Mouse (Mus musculus): ENCODE results near the gene Atxn7. TPM values are rescaled to one million over a fixed set of nuclear protein-coding genes. Genes with fewer than 3 reads are reported as not detected.
"Not testable (repeated sequence)": the region's sequence is repeated elsewhere in the genome, so short reads cannot be mapped to it uniquely, and the experiment has no call there.

Atxn7 gene
- polyA plus RNA-seq, 1 experiment from 2014 or later: 3.4 TPM

DNA sequence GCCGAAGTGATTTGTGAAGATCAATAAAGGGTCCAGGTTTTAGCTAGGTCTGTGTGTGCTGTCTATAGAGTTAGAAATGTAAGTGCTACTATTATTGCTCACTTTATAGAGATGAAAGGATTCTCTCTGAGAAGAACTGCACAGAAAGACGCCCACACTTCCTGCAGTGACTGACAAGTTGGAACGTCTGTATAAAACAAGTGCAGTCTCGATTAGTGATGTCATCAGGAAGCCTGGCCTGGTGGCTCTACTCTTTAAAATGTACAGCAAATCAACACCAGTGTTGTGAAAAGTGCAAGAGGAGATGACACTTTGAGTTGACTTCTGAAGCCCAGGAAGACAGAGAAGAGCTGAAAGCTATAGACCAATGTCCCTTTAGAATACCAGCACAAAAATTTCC, 81.1 kb downstream of the Atxn7 start:
- no peak overlapping the region for H3K27ac ChIP-seq (ENCODE audit: low read length)
- no peak overlapping the region for H3K4me3 ChIP-seq (ENCODE audit: low read length)
- WGBS: 68% methylated on average over 4 of the region's 4 CpGs

DNA sequence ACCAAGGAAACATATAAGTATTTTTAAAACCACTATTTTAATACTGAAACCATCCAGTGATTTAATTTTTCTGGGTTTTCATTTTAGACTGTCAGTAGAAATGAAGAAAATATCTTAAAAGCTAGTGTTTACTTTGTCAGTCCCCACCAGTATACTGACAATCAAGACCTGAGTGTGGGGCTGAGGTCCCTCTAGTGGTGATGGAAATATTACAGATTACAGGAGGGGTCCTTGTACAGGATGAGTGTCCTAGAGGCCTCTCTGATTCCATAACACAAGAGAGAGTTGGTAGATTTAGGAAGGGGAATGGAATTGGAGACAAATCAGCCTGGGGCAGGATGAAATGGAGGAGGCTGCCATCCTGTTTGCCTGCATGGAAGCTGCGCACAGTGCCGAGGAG, 93.1 kb downstream of the Atxn7 start:
- Histone ChIP-seq H3K9ac (replicated peaks; ENCODE audit: low read length) (no peak overlapping the region), H3K9me3 (ENCODE audit: low read length) (0 out of 2 replicates have a peak, but pooled peaks cover 2% of the 10 kb centered on the region), H3K36me3 (ENCODE audit: insufficient read depth, low read length) (peaks cover 34% of the 10 kb centered on the region), H3K27ac (ENCODE audit: low read length) (no peak overlapping the region), H3K27me3 (ENCODE audit: insufficient read depth, low read length) (no peaks in the 10 kb centered on the region), H3K4me3 (ENCODE audit: low read length) (no peak overlapping the region), H3K4me1 (ENCODE audit: insufficient read depth, low read length) (no peaks in the 10 kb centered on the region), H3K4me2 (replicated peaks; ENCODE audit: low read depth, low read length) (no peak overlapping the region)
- ATAC-seq (ENCODE audit: low FRiP score, low TSS enrichment): no peak
- WGBS: 97% methylated on average over 2 of the region's 2 CpGs

More for the DNA sequence above, 81.1 kb downstream of the Atxn7 start:
- no peaks in the 10 kb centered on the region for H3K27me3 ChIP-seq (ENCODE audit: insufficient read depth, low read length)
- no peak overlapping the region for H3K4me2 ChIP-seq (replicated peaks; ENCODE audit: low read depth, low read length)
- H3K36me3 ChIP-seq (ENCODE audit: insufficient read depth, low read length): peaks cover 19% of the 10 kb centered on the region
- no peak overlapping the region for H3K9ac ChIP-seq (replicated peaks; ENCODE audit: low read length)
- ATAC-seq (ENCODE audit: low FRiP score, low TSS enrichment): no peak
- no peaks in the 10 kb centered on the region for H3K4me1 ChIP-seq (ENCODE audit: insufficient read depth, low read length)
- peaks cover 8% of the 10 kb centered on the region for H3K9me3 ChIP-seq (ENCODE audit: low read length)

DNA sequence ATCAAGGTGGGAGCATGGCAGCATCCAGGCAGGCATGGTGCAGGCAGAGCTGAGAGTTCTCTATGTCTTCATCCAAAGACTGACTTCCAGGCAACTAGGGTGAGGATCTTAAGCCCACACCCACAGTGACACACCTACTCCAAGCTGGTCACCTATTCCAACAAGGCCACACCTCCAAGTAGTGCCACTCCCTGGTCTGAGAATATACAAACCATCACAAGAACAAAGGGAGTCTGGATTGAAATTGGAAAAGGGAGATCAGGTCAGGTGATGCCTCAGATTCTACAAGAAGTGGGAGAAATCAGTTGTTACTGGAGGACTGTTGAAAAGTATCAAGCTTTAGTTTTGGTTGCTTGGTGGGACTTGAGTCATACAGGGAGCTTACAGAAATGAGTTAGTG, 98.4 kb downstream of the Atxn7 start:
- not testable (repeated sequence) for ATAC-seq (ENCODE audit: low FRiP score, low TSS enrichment); H3K4me1 ChIP-seq (ENCODE audit: insufficient read depth, low read length); H3K27me3 ChIP-seq (ENCODE audit: insufficient read depth, low read length); H3K27ac ChIP-seq (ENCODE audit: low read length); H3K4me2 ChIP-seq (replicated peaks; ENCODE audit: low read depth, low read length); H3K9me3 ChIP-seq (ENCODE audit: low read length); H3K9ac ChIP-seq (replicated peaks; ENCODE audit: low read length); H3K4me3 ChIP-seq (ENCODE audit: low read length)
- H3K36me3 ChIP-seq (ENCODE audit: insufficient read depth, low read length): peaks cover 17% of the 10 kb centered on the region

DNA sequence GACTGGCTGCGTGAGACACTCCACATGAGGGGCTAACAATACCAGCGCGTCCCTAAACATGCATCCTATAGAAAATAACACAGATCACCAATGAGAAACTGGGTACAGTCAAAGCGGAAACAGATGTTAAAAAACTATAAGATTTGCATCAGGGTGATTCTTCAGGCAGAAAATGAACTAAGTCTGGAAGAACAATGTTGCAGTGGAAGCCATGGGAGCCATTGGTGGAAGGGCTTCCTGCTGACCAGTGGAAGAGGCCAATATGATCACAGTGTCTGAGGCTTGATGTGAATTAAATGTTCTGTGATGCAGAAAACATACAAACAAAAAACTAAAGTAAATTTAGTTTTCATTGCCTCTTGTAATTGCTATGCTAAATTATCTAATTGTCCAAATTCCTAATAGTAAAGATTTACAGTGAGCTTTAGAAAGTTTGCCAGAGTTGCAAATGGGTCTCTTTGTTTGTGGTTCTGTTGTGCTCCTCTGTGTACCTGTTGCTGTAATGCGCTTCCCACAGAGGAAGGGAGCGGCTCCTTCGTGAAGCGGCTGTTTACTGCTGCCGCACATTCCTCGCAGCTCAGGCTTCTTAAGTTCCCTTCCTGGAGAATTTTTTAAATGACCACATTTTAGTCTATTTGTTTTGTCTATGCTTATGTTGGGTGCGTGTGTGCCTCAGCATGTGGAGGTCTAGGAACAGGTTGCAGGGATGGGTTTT, 101.4 kb downstream of the Atxn7 start:
- Histone ChIP-seq H3K9ac (replicated peaks; ENCODE audit: low read length) (no peak overlapping the region), H3K27me3 (ENCODE audit: insufficient read depth, low read length) (no peaks in the 10 kb centered on the region), H3K4me3 (ENCODE audit: low read length) (no peak overlapping the region), H3K27ac (ENCODE audit: low read length) (no peak overlapping the region), H3K4me1 (ENCODE audit: insufficient read depth, low read length) (peaks cover 9% of the 10 kb centered on the region), H3K36me3 (ENCODE audit: insufficient read depth, low read length) (peaks cover 5% of the 10 kb centered on the region; the same call in 1 of the 2 replicates), H3K9me3 (ENCODE audit: low read length) (0 out of 2 replicates have a peak, but pooled peaks cover 2% of the 10 kb centered on the region), H3K4me2 (replicated peaks; ENCODE audit: low read depth, low read length) (no peak overlapping the region)
- ATAC-seq (ENCODE audit: low FRiP score, low TSS enrichment): no peak
- 84% methylated on average over 11 of the region's 11 CpGs for WGBS

DNA sequence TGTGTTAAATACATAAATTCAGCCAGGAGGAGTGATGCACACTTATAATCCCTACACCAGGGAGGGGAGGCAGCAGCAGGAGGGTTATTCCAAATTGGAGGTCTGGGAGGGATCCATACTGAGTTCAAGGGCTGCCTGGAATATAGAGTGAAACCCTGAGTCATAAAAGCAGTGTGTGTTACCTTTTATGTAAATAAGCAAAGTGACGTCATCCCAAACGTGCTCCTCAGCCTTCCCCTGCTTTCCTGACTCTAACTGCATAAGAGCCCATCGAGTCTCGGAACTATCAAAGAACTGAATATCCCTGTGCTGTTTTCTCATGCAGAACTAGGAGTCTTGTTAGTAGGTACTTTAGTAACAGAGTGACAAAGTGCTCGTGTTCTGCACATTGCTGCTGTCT, 102.1 kb downstream of the Atxn7 start:
- 54% methylated on average over 5 of the region's 5 CpGs for WGBS
- peaks cover 3% of the 10 kb centered on the region; the same call in 1 of the 2 replicates for H3K36me3 ChIP-seq (ENCODE audit: insufficient read depth, low read length)
- H3K9me3 ChIP-seq (ENCODE audit: low read length): 0 out of 2 replicates have a peak, but pooled peaks cover under 1% of the 10 kb centered on the region
- no peak overlapping the region for H3K27ac ChIP-seq (ENCODE audit: low read length)
- H3K4me2 ChIP-seq (replicated peaks; ENCODE audit: low read depth, low read length): no peak overlapping the region
- peaks cover 16% of the 10 kb centered on the region for H3K4me1 ChIP-seq (ENCODE audit: insufficient read depth, low read length)
- H3K4me3 ChIP-seq (ENCODE audit: low read length): no peak overlapping the region
- no peak overlapping the region for H3K9ac ChIP-seq (replicated peaks; ENCODE audit: low read length)
- no peak for ATAC-seq (ENCODE audit: low FRiP score, low TSS enrichment)
- H3K27me3 ChIP-seq (ENCODE audit: insufficient read depth, low read length): no peaks in the 10 kb centered on the region

DNA sequence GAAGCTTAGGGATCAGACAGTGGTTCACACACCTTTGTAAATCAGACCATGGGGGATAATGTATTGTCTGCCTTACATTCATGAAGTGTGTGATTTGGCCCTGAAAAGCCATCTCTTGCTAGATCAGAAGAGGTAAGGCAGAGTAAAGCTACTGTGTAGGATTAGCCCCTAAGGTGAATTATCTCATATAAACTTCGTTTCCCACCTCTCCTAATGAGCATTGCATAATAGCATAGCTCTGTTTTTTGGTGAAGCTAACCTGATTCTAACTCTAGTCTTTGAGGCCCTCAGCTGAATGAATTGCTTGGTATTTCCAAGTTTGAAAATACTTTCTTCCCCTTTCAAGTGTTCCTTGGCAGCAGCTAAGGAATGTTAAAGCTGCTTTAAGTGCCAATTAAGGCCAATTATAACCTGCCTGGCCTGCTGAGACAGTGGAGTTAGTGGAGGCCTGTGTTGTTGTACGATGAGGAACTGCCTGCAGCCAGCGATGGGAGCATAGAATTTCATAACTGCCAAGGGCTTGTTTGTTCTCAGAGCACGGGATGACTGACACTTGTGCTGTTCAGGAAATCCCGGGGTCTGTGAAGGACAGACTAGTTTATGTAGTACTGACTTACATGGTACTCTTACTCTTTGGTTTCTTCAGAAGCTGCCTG, 103.4 kb downstream of the Atxn7 start:
- no peak for ATAC-seq (ENCODE audit: low FRiP score, low TSS enrichment)
- H3K27ac ChIP-seq (ENCODE audit: low read length): no peak overlapping the region

DNA sequence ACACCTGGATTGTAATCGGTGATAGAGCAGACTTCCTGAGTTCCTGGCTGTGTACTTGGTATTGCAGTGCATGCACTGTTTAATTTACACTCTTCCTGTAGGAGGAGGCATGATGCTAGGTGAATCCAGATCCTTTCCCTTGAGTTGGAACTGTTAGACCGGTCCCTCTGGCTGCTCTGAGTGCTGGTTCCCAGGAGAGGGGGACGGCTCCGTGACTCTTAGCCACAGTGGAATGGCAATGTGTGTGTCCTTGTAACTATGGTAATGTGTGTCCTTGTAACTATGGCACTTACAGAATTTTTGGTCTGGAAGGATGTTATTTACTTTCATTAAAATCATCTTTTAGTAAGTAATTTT, 103.9 kb downstream of the Atxn7 start:
- 54% methylated on average over 4 of the region's 4 CpGs for WGBS
- no peak for ATAC-seq (ENCODE audit: low FRiP score, low TSS enrichment)
- Histone ChIP-seq H3K4me1 (ENCODE audit: insufficient read depth, low read length) (peaks cover 20% of the 10 kb centered on the region), H3K36me3 (ENCODE audit: insufficient read depth, low read length) (no peaks in the 10 kb centered on the region), H3K4me3 (ENCODE audit: low read length) (no peak overlapping the region), H3K4me2 (replicated peaks; ENCODE audit: low read depth, low read length) (no peak overlapping the region), H3K27ac (ENCODE audit: low read length) (no peak overlapping the region), H3K9ac (replicated peaks; ENCODE audit: low read length) (no peak overlapping the region), H3K27me3 (ENCODE audit: insufficient read depth, low read length) (no peaks in the 10 kb centered on the region), H3K9me3 (ENCODE audit: low read length) (no peaks in the 10 kb centered on the region)

More for the DNA sequence above, 103.4 kb downstream of the Atxn7 start:
- H3K4me2 ChIP-seq (replicated peaks; ENCODE audit: low read depth, low read length): no peak overlapping the region
- H3K36me3 ChIP-seq (ENCODE audit: insufficient read depth, low read length): no peaks in the 10 kb centered on the region
- no peaks in the 10 kb centered on the region for H3K27me3 ChIP-seq (ENCODE audit: insufficient read depth, low read length)
- no peaks in the 10 kb centered on the region for H3K9me3 ChIP-seq (ENCODE audit: low read length)
- 42% methylated on average over 5 of the region's 5 CpGs for WGBS
- peaks cover 20% of the 10 kb centered on the region for H3K4me1 ChIP-seq (ENCODE audit: insufficient read depth, low read length)
- H3K9ac ChIP-seq (replicated peaks; ENCODE audit: low read length): no peak overlapping the region; the same call in 1 of the 2 replicates
- H3K4me3 ChIP-seq (ENCODE audit: low read length): no peak overlapping the region

DNA sequence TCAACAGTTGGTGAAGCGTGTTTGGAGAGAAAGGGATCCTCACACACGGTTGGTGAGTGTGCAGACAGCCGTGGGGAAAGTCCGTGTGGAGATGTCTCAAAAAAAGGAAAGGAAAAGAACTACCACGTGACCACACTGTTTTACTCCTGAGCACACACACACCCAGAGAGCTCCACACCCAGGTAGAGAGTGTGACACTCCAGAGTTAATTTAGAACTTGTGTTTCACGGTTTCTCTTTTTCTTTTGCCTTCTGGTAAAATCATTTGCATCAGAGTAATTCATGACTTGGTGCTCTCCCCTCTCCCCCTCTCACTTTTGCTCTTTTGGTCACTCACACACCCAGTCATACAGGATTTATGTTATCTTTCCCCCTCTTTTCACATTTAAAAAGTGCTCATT, 105.0 kb downstream of the Atxn7 start:
- Histone ChIP-seq H3K9ac (replicated peaks; ENCODE audit: low read length) (no peak overlapping the region), H3K4me1 (ENCODE audit: insufficient read depth, low read length) (peaks cover 28% of the 10 kb centered on the region), H3K27me3 (ENCODE audit: insufficient read depth, low read length) (no peaks in the 10 kb centered on the region), H3K27ac (ENCODE audit: low read length) (no peak overlapping the region), H3K4me3 (ENCODE audit: low read length) (no peak overlapping the region), H3K9me3 (ENCODE audit: low read length) (no peaks in the 10 kb centered on the region), H3K36me3 (ENCODE audit: insufficient read depth, low read length) (no peaks in the 10 kb centered on the region), H3K4me2 (replicated peaks; ENCODE audit: low read depth, low read length) (no peak overlapping the region)
- ATAC-seq (ENCODE audit: low FRiP score, low TSS enrichment): no peak
- 61% methylated on average over 6 of the region's 6 CpGs for WGBS

DNA sequence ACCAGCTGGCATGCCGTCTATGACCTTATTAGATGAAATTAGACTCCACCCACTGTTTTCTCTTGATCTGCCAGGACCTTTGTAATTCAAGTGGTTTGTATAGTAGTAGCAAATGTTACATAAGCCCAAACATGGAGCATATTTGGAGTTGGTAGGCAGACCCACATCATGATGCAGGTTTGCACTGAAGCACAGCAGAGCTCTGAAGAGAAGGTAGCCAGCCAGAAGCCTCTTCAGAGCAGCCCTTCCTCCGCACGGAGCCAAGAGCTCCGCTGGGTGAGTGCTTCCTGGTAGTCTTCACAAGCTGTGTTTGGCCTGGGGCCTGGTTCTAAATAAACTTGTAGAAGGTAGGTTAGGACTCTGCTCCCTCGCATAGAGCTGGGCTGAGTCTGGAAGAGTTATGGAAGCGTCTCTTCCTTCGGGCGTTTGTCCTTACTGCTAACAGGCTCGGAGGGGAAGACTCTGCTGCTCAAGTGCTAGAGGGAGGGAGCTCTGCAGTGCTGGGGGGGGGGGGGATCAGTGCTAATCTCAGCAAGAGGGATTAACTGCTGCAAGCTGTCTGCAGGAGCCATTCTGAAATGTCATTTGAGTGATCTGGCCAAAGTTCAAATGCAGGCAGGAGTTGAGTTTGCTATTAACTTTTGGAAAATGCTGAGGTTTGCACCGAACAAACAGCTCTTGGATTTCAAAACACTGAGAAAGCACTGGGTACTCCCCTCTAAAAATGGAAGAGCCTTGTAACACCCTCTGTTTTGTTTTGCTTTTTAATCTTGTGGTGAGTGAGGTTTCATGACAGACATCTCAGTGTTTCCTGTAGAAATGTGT, 106.6 kb downstream of the Atxn7 start:
- Histone ChIP-seq H3K9me3 (ENCODE audit: low read length) (no peaks in the 10 kb centered on the region), H3K9ac (replicated peaks; ENCODE audit: low read length) (peak overlapping the region; percentile 46), H3K4me1 (ENCODE audit: insufficient read depth, low read length) (peaks cover 28% of the 10 kb centered on the region), H3K27ac (ENCODE audit: low read length) (peak overlapping the region; percentile 91), H3K4me2 (replicated peaks; ENCODE audit: low read depth, low read length) (peak overlapping the region; percentile 38), H3K27me3 (ENCODE audit: insufficient read depth, low read length) (no peaks in the 10 kb centered on the region), H3K36me3 (ENCODE audit: insufficient read depth, low read length) (no peaks in the 10 kb centered on the region), H3K4me3 (ENCODE audit: low read length) (no peak overlapping the region)
- WGBS: 30% methylated on average over 10 of the region's 10 CpGs
- peak; percentile 86 for ATAC-seq (ENCODE audit: low FRiP score, low TSS enrichment)
